Mouse (Mus musculus) kidney, adult 2 months (tissue): ENCODE data around the gene Cul9. TPM values are rescaled to one million over a fixed set of nuclear protein-coding genes. Genes with fewer than 3 reads are reported as not detected.
"Not testable (repeated sequence)": the region's sequence is repeated elsewhere in the genome, so short reads cannot be mapped to it uniquely, and the experiment has no call there.

Source experiments
- DNase-seq: peaks from one replicate; pipeline ENCODE4 v3.0.0; 2021
- H3K27ac ChIP-seq: fragments of 200-500 bp; 2 replicates; pipeline ENCODE4 v1.5.1; 2012; ENCODE audit warnings: low read depth, low read length, control low read depth, inconsistent platforms; ENCODE audit not compliant: insufficient read depth
- H3K27me3 ChIP-seq: fragments of 200-500 bp; replicated peaks from 2 replicates; pipeline ENCODE4 v1.6.1; 2012; ENCODE audit warnings: mild to moderate bottlenecking, moderate library complexity, low read length, inconsistent platforms; ENCODE audit not compliant: control insufficient read depth, insufficient read depth
- H3K36me3 ChIP-seq: fragments of 200-500 bp; 2 replicates; pipeline ENCODE4 v1.6.1; 2012; ENCODE audit warnings: mild to moderate bottlenecking, moderate library complexity, low read length, inconsistent platforms; ENCODE audit not compliant: control insufficient read depth, insufficient read depth
- H3K4me1 ChIP-seq: fragments of 200-500 bp; 2 replicates; pipeline ENCODE4 v1.6.1; 2011; ENCODE audit warnings: low read length; ENCODE audit not compliant: control insufficient read depth, insufficient read depth
- H3K4me3 ChIP-seq: fragments of 200-500 bp; 2 replicates; pipeline ENCODE4 v1.5.1; 2011; ENCODE audit warnings: mild to moderate bottlenecking, low read depth, low read length, control low read depth; ENCODE audit not compliant: insufficient read depth
- CTCF ChIP-seq: fragments of 200-500 bp; conservative IDR thresholded peaks from 2 replicates; pipeline ENCODE4 v1.5.1; 2011; ENCODE audit warnings: low read depth, mild to moderate bottlenecking, control low read depth, low read length, moderate library complexity, mixed read lengths; ENCODE audit not compliant: insufficient read depth, insufficient read length
- POLR2A ChIP-seq: fragments of 200-500 bp; IDR thresholded peaks from one replicate; pipeline ENCODE4 v1.6.1; 2011; ENCODE audit warnings: low read depth, low read length, control low read depth
- WGBS: fragments of 180-500 bp; shearing (Covaris S2); methylation state at CpG from one replicate; pipeline ENCODE4 v1.1.7; 2018; 5-methylcytosine and 5-hydroxymethylcytosine counted together
- polyA plus RNA-seq: library from polyadenylated mRNA; depleted of rRNA; stranded (reverse); fragments of >200 nt; gene quantifications from 2 replicates; pipeline ENCODE4 v1.2.3, GENCODE M21; 2012

Cul9 gene
- polyA plus RNA-seq, 1 experiment, result 27.0 TPM

DNA sequence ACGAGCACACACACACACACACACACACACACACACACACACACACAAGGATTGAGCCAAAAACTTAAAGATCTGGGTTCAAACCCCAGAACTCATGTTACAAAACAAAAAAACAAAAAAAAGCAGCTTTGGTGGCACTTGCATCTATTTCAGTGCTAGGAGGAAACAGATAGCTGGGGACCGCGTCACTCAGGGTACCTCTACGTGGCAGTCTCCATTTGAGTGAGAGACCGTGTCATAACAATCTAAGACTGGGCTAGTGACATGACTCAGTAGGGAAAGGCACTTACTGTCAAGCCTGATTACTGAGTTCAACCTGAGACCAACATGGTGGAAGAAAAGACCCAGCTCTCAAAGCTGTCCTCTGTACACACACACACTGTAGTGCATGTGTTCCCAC lies 12.0 kb upstream of the Cul9 start:
- Histone ChIP-seq H3K4me1 (peaks cover 14% of the 10 kb centered on the region), H3K36me3 (no peaks in the 10 kb centered on the region), H3K27me3 (no peaks in the 10 kb centered on the region), H3K4me3 (no peak overlapping the region), H3K27ac (no peak overlapping the region)
- no peak for TF ChIP-seq CTCF
- TF ChIP-seq POLR2A, result no peak
- 89% methylated on average over 5 of the region's 5 CpGs for WGBS
- DNase-seq, result no peak

DNA sequence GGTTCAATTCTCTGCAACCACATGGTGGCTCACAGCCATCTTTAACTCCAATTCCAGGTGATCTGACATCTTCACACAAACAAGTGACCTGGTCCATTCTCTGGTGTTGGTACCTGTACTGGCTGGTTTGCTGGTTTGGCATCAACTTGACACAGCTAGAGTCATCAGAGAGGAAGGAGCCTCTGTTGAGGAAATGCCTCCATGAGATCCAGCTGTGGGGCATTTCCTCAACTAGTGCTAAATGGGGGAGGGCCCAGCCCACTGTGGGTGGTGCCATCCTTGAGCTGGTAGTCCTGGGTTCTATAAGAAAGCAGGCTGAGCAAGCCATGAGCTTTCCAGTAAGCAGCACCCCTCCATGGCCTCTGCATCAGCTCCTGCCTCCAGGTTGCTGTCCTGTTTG lies 11.1 kb upstream of the Cul9 start:
- not testable (repeated sequence) for H3K27ac ChIP-seq, H3K36me3 ChIP-seq, H3K27me3 ChIP-seq, DNase-seq, H3K4me3 ChIP-seq
- H3K4me1 ChIP-seq, result peaks cover 14% of the 10 kb centered on the region

DNA sequence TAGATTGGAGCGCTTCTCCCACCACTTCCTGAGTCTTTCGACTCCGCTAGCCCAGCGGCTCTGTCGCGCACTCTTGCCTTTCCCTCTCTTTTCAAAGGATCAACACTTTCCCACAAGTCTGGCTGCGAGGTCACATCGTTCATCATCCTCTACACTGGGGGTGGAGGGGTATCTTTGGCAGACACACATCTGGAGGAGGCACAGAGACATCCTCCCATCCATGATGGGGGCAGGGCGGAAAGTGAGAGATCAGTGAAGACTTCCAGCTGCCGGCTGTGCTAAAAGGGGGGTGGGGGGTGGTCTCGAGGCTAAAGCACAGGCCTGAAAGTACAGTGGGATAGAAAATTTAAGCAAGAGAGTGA lies 10.4 kb upstream of the Cul9 start:
- WGBS, result 1% methylated on average over 11 of the region's 11 CpGs
- no peaks in the 10 kb centered on the region for H3K27me3 ChIP-seq
- peak overlapping the region; percentile 72 for H3K4me3 ChIP-seq
- TF ChIP-seq CTCF (no peak), POLR2A (no peak)
- no peaks in the 10 kb centered on the region for H3K36me3 ChIP-seq
- peaks cover 14% of the 10 kb centered on the region for H3K4me1 ChIP-seq
- no peak for DNase-seq
- H3K27ac ChIP-seq, result peak overlapping the region; percentile 56

DNA sequence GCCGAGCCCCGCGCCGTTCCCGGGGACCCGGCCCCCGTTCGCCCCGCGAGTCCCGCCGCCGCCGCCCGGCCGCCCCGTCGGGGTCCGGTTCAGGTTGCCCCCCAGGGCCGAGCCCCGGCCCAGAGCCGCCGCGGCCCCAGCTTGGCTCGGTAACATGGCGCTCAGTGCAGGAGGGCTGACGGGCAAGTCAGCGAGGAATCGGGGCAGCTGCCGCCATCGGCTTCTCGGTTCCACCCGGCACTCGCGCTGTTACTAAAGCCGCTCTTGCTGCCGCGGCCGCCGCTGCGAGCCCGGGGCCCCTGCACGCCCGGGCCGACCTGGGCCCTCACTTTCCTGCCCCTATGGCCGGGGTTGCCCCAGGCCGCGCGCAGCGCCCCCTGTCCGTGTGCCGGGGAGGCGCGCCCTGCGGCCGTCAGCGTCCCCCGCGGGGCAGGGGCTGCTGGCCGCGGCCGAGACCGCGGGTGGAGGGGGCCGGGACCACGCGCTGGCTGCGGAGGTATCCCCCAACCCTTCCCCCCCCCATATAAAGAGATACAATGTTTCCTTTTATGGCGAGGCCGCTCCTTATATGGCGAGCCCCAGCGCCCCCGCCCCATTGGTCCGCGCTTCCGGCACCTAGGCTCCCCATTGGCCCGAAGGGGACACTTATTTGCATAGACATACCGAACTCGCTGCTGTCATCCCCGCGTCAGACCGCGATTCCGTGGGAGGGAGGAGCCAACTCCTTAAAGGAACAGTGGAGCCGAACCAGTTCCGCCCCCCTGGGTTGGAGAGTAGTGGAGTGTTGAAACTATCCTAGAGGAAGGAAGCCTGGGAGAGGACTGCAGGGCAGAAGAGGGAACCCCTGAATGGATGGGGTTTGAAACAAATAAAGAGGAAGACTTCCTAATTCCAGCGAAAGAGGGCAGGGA lies 9.7 kb upstream of the Cul9 start, which contains the start of gene Srf:
Srf (minus strand) TSS at position 503 of the 911 bp plus-strand sequence.
- Histone ChIP-seq H3K27me3 (no peaks in the 10 kb centered on the region), H3K27ac (peak within 1 kb of the TSS; percentile 87), H3K4me3 (peak within 1 kb of the TSS; percentile 91), H3K36me3 (no peaks in the 10 kb centered on the region), H3K4me1 (peaks cover 14% of the 10 kb centered on the region)
- under 1% methylated on average over 87 of the region's 87 CpGs for WGBS
- peak; percentile 99 for DNase-seq
- TF ChIP-seq POLR2A, result no peak
- peak; percentile 25; the same call in 1 of the 2 replicates for TF ChIP-seq CTCF

DNA sequence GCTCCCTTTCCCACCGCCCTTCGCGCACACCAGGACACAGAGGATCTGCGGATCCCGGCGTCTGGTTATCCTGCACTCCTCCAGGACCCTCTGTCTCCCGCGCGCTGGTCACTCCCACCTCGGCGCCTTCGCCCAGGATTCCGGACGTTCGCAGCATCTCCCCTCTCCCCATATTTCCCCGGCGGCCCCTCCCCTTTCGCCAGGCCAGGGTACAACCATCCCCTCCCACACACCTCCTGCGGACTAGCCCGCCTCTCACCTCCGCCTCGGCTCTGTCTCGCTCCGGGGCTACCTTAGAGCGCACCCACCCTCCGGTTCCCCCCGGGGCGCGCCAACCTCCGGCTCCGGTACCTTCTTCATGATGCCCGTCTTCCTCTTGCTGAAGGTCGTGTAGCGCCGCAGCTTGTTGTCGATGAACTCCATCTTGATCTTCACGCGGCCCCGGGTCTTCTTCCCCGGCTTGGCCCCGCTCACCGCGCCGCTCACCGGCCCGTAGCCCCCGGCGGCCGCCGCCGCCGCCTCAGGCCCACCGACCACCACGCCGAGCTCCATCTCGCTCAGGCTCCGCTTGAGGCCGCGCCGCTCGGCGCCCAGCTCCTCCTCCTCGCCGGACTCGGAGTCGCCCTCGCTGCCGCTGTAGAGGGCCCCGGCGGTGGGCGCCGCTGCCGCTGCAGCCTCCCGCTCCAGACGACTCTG lies 8.9 kb upstream of the Cul9 start:
- no peaks in the 10 kb centered on the region for H3K36me3 ChIP-seq
- 1% methylated on average over 75 of the region's 75 CpGs for WGBS
- TF ChIP-seq CTCF (no peak), POLR2A (no peak)
- peak; percentile 41 for DNase-seq
- peak overlapping the region; percentile 10; the same call in 1 of the 2 replicates for H3K27ac ChIP-seq
- no peaks in the 10 kb centered on the region for H3K27me3 ChIP-seq
- H3K4me1 ChIP-seq, result peaks cover 14% of the 10 kb centered on the region
- peak overlapping the region; percentile 91 for H3K4me3 ChIP-seq

DNA sequence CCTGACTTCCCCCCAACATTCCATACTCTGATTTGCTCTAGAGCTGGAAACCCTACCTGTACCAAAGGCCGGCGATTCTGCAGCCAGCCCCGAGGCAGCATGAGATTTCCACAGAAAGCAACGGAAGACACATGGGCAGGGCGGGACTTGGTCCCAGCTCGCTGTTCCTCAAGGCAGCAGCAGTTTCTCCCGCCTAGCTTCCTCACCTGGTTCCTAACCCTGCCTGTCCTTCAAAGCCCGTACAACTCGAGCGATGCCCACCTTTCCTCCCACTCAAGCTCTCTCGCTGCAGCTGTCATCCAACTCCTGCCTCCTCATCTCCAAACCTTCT lies 8.4 kb upstream of the Cul9 start:
- Histone ChIP-seq H3K4me3 (peak overlapping the region; percentile 91), H3K36me3 (no peaks in the 10 kb centered on the region), H3K27me3 (no peaks in the 10 kb centered on the region), H3K4me1 (peaks cover 14% of the 10 kb centered on the region), H3K27ac (no peak overlapping the region)
- DNase-seq, result peak; percentile 29
- WGBS, result 0% methylated on average over 11 of the region's 11 CpGs
- no peak for TF ChIP-seq POLR2A
- TF ChIP-seq CTCF, result no peak

DNA sequence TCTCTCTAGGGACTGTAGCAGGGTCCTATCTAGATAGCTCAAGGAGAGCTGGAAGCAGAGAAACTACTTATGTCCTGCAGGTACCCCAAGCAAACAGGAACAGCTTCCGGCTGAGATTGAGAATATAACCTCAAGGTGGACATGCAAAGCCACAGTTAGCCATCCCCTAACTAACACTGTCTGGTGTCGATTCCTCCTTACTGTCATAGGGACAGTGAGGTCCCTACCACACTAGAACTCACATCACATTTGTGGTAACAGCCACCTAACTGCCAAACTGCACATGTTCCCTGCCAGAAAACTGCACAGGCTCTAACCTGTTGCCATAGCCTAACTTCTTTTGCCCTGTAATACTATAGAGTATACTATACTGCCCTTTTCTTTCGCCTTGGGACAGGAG lies 7.7 kb upstream of the Cul9 start:
- no peaks in the 10 kb centered on the region for H3K27me3 ChIP-seq
- no peak for DNase-seq
- H3K27ac ChIP-seq, result no peak overlapping the region
- TF ChIP-seq POLR2A, result no peak
- no peak for TF ChIP-seq CTCF
- H3K36me3 ChIP-seq, result no peaks in the 10 kb centered on the region
- peak overlapping the region; percentile 12; the same call in 1 of the 2 replicates for H3K4me3 ChIP-seq
- H3K4me1 ChIP-seq, result peaks cover 14% of the 10 kb centered on the region
- WGBS, result 73% methylated on average over 3 of the region's 3 CpGs
